Mouse (Mus musculus) ovary, postnatal 14 days (tissue): ENCODE data around the gene Rpl27a.
A peak's percentile ranks its signal among the peaks of the same experiment; 100 is the strongest.

ENCODE experiments used
- DNase-seq: peaks from one replicate; pipeline ENCODE4 v3.0.0; 2022; ENCODE audit warnings: low spot score

The Rpl27a gene

DNA sequence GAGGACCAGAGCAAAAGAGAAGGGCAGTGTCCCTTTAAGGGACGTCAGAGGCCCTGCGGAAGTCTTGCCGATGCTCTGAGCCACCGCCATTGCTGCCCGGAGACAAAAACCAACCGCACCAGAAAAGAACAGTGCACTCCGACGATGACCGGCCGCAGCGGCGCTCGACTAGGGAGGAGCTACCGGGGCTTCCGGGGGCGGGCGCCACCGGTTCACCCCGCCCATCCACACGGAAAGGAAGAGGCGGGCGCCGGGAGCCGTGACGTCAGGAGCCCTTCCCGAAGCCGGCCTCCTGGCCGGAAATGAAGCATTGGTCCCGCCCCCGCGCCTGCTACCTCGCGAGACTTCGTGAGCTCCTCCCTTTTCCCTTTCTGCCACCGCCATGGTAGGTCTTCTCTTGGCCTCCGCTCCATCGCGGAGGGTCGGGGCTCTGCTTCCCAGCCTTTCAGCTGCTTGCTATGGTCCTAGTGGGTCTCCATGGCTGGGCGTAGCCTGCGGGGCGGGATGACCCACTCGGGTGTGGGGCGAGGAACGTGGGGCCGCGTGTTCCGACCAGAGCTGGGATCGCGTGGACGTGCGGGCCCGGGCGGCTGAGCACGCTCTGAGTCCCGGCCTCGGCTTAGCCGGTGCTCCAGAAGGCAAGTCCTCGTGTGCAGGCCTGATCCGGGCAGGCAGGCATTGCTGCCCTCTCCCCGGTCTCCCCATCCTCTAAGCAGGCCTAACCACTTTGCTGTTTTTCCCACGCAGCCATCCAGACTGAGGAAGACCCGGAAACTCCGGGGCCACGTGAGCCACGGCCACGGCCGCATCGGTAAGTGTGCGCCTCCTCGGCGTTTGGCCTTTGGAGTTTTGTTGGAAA is at the start of gene Rpl27a:
Rpl27a (plus strand) TSS at position 310 of the 859 bp plus-strand sequence.
- DNase-seq, result peak; percentile 98

GRCm38 (mm10) chr7:109470700-109471099 is 48.2 kb upstream of the Rpl27a start:
- DNase-seq, result no peak

DNA sequence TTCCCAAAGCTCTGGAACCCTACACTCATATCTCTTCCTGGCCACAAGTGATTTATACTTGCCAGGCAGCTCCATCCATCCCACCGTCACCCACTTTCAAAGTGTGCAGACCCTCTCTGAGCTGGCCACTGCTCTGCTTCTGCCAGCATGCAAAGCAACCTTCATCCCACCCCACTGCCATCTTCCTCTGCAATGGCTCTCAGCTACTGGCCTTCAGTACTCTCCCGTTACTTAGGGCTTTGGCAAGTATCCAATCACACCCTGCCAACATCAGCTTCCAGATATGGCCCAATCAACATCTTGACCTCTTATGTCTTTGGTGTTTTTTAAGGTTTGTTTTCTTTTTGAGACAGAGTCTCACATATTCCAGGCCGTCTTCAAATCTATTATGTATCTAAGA is 41.0 kb upstream of the Rpl27a start:
- DNase-seq, result no peak

DNA sequence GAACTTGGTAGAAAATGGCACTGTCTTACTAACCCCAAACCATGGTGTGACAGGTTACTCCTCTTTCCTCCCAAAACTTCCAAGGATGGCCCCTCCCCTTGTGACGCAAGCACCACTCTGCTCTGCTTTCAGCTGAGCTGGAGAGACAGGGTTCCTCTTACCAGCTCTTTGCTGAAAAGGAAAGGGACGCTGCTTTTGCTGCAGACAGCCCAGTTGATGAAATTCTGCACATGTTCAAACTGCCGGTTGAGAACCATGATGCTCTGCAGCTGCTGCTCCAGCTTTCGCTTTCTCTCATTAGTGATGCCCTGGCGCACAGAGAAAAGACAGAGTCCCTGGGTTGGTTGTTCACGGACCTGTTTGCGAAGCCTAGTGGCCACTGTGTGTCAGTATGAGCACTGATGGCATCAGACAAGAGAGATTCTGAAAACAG is 38.2 kb upstream of the Rpl27a start:
- no peak for DNase-seq

DNA sequence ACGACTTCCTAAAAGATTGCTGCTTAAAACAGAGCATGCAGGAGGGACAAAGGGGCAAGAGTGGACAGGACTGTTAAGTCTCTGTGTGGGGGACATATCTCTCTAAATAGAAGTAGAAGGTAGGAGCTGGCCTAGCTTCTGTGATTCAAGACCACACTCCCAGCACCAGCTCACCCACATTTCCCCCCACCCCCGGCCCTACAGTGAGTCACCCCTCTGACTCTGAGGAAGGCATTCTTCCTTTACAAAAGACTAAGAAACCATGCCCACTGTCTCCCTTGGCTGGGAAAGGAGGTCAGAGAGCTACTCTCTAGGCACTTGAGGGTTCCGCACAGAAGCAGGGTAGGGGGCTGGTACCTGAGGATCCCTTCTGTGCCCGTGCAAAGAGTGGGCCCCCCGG is 34.7 kb upstream of the Rpl27a start:
- DNase-seq, result no peak

GRCm38 (mm10) chr7:109492616-109493318 is 26.2 kb upstream of the Rpl27a start:
- DNase-seq, result no peak

DNA sequence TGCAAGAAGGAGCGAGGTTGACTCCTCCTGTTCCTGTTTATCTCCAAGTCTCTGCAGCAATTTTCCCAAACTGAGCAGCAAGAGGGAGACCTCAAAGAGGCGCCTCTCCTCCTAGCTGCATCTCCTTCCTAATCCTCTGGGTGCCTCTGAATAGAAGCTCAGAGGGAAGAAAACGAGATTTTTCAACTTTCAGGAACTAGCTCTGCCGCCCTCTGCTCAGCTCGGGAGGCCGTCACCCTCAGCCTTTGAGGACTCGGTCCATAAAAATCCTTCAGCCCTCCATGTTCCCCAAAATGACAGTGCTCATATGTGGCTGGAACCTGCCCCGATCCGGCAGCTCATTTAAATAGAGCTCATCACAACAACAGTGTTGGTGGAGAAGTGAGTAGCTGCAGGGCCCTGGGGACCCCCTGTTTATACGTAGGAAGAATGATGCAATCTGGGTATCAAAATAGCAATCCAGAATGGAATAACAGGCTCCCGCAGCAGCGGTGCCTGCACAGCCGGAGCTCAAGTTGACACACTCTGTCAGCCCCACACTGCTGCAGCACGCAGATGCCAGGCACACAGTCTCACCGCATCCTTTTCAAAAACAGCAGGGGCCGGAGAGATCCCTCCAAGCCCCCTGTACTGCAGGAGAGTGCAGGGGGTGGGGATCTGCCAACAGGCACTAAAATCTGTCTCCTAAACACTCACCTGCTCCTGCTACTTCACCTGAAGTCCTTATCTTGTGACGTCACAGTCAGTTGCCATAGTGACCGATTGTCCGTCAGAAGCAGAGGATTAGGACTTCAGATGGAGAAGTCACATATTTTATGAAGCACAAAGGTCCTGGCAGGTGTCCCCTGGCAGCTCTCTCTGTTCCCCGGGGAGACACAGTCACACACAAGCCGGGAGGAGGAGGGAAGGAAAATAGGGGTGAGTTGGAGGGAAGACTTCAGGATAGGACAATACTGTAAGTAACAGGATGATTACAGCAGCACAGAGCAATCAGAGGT is 25.3 kb upstream of the Rpl27a start:
- no peak for DNase-seq

GRCm38 (mm10) chr7:109497507-109497906 is 21.4 kb upstream of the Rpl27a start:
- no peak for DNase-seq

- no peak for DNase-seq
Observed at GRCm38 (mm10) chr7:109507119-109507518, 11.8 kb upstream of the Rpl27a start.

DNA sequence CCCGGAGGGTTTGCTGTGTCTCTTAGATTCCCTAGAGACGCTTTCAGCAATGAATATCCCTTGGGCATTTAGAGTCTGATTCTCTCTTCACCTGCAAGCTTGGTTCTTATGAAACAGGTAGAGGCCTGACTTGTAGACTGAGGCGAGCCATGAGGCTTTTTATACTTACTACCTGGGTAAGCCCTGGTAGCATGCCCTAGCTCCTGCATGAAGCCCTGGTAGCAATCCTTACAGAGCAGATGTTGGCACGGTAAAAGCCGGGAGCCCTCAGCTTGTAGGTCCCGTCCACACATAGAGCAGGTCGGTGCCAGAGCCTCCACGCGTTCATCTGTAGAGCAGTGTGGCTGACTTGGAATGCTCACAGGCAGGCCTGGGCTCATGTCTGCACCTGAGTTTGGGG is 11.4 kb upstream of the Rpl27a start:
- DNase-seq, result no peak

DNA sequence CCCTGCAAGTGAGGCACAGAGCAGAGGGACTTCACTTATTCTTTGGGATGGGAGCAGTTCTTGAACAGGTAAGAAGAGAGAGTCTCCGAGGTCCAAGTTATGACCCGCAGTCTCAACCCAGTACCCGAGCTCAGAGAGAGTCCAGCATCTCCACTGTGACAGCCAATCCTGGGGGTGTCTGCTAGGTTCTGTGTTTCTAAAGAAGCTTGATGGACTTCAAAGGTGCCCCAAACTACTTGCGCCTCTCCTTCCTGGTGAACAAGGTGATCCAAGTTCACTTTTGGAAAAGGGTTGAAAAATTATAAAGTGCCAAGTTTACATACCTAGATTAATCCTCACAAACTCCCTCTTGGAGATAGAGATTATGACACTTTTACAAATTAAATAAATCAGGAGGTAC is 10.9 kb upstream of the Rpl27a start, which contains the start of gene Trim66:
Trim66 (minus strand) TSS at position 101 of the 400 bp plus-strand sequence.
- DNase-seq, result no peak

DNA sequence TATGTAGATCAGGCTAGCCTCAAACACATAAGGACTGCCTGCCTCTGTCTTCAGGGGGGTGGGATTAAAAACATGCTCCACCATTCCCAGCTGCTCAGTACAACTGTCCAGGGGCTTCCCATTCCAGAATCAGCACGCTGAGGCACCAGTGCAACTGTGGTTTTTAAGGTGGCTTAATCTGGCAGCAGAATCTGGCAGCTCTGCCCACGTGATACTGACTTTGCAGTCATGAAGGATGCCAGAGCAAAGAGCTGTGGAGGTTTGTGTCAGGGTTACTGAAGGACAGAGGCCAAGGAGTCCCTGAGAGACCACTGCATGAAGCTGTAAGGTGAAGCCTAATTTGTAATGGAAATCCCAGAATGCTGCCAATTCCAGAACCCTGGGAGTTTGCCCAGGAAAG is 8.1 kb upstream of the Rpl27a start:
- DNase-seq, result no peak

GRCm38 (mm10) chr7:109511838-109512237 is 7.1 kb upstream of the Rpl27a start:
- no peak for DNase-seq

DNA sequence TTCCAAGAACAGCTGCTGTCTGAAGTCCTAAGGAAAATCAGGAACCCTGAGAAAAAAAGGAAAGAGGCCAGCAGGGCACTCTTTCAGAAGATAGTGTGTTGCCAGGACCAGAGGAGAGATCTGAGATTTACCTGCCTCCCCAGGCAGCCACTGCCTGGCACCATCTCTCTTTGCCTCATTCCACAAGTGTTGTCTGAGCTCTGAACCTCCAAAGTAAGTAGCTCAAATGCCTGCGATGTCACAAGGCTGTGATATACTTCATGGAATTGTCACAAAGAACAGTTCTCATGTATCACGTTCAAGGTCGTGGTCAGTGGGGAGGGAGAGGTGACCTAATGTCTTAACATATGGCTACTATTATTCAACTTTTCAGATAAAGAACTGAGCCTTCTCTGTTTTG is 2.4 kb upstream of the Rpl27a start:
- DNase-seq, result no peak

- DNase-seq, result no peak
Observed at GRCm38 (mm10) chr7:109518036-109518681, 788 bp upstream of the Rpl27a start.

DNA sequence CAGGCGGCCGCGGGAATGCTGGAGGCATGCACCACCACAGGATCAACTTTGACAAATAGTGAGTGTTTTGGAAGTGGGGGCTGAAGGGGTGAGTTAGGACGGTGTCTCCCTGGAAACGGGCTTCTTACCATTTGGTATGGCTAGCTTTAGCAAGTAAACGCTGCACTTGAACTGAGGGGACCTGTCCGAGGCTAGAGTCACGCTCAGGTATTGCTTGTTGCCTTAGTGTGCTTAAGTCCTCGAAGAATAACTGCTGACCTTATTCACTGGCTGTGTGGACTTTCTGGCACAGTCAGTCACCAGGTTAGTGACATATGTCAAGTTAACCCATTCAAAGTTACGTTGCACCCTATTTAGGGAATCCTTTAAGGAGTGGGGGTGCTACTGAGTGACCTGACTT is 989 bp downstream of the Rpl27a start:
- no peak for DNase-seq

GRCm38 (mm10) chr7:109522084-109522483 is 3.1 kb downstream of the Rpl27a start:
- no peak for DNase-seq

DNA sequence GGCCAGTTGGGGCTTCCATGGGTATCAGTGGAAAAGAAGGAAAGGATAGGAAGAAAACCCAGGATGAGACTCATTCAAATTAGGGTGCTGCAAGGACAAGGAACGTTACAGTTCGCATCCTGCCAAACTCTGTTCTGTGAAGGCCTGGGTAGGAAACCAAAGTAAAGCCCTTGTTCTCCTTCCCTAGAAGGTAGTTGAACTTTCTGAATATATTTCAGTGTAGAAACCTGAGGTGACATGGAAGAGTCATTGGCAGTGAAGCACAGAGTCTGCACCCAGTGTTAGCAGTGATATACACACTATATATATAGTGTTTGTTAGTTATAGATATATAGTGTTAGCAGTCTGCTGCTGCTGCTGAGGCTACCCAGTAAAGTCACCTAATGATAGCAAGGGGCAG is 4.4 kb downstream of the Rpl27a start:
- no peak for DNase-seq

DNA sequence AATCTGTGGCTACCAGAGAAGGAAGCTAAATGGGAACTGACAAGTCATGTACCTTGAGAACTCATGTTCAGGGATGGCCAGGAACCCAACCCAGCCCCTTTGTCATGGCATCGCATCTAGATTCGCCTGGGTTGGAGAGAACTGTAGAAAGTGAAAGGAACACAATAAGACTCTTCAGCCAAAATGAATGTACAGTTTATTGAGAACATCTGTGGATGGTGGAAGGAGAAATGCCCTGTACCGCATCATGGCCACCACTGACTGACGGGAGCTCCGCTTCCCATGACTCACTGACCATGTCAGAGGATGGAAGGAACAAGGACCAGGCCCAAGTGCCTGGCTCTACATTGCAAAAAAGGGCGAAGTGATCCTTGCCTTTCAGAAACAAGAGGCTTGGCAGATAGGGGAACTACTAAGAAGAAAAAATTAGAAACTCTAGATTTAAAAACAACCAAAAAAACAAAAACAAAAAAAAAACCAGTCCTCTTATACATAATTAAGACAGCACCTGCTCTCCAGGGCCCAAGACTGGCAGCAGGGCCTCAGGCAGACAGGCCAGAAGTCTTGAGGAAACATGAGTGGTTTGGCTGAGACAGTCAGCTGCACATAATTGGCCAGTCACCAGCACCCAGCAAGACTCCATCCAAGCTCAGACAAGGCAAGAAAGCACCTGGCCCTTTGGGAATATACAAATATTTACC is 4.9 kb downstream of the Rpl27a start:
- no peak for DNase-seq

DNA sequence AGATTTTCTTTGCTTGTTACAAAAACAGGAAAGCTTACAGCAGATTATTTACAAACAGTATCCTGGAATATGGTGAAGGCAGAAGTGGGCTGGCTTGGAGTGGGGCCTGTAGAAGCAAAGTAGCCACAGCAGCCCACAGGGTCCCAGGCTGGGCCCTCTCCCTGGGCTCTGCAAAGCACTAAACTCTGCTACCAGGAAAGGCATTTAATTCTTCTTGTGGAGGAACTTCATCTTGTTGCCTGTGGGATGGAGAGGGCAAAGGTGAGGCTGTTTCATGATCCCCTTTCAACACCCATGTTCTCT is 5.4 kb downstream of the Rpl27a start:
- no peak for DNase-seq

DNA sequence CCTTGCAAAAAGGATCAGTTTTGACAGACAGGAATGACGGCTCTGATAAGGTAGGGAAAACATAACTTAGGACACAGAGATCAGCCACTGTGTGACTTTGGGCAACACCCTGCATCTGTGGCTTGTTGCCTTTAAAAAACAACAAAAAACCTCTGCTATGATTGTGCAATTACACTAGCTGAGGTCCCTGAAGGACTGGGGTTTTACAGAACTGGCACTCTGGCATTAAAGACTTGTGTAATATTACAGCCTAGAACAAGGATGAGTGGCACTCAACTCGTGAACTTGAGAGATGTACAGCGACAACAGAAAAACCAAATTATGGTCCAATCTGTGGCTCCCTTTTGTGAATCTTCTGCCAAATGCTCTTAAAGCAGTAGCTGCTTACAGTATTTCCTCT is 5.8 kb downstream of the Rpl27a start:
- no peak for DNase-seq
